Mouse (Mus musculus) olfactory bulb, adult 2 months (tissue): ENCODE measurements at regions not wholly inside any gene's neighbourhood (a gene's known extent, or its start where the extent isn't known, plus 50 kb on each side); places are given as distances from the start of the nearest gene placed in this dataset.

Source experiments
- CTCF ChIP-seq: fragments of 200-500 bp; IDR thresholded peaks from 2 replicates; pipeline ENCODE4 v1.5.1; 2012; ENCODE audit warnings: low read depth, mild to moderate bottlenecking, low read length, moderate library complexity; ENCODE audit not compliant: insufficient read depth
- POLR2A ChIP-seq: fragments of 200-500 bp; IDR thresholded peaks from 2 replicates; pipeline ENCODE4 v1.6.1; 2012; ENCODE audit warnings: mild to moderate bottlenecking, low read depth, low read length, moderate library complexity; ENCODE audit not compliant: insufficient read depth

- TF ChIP-seq CTCF (no peak), POLR2A (no peak)
Observed at GRCm38 (mm10) chr1:194354332-194355120, 263.5 kb upstream of the Plxna2 start.
